Mouse (Mus musculus) frontal cortex, postnatal 25 days (tissue): ENCODE measurements around the gene Rgs8.
A peak's percentile ranks its signal among the peaks of the same experiment; 100 is the strongest.

Source experiments
- DNase-seq, 2 experiments: peaks; one replicate each; pipeline ENCODE4 v3.0.0; 2022; ENCODE audit warnings: low spot score in 2 of 2

The Rgs8 gene

DNA sequence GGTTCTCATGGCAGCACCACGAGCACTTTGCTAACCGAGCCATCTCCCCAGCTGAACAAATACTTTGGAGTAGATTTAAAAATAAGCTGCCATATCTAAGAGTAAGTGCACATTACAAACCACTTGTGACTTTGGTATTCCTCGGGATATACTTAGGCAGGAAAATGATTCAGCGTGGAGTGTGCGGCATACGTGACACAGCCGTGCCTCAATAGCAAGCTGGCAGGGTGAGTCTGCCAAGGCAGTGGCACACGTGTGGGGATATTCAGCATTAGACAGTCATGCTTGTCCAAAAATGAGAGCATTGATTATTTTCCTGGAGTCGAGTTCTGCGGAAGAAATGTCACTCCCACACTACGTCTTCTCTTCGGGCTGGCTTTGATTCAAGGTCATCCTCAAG is 21.1 kb downstream of the Rgs8 start:
- DNase-seq, result no peak

- DNase-seq, result no peak
Measured at GRCm38 (mm10) chr1:153675591-153675990, 22.8 kb downstream of the Rgs8 start.

GRCm38 (mm10) chr1:153677635-153678034 is 24.8 kb downstream of the Rgs8 start:
- DNase-seq, result no peak

DNA sequence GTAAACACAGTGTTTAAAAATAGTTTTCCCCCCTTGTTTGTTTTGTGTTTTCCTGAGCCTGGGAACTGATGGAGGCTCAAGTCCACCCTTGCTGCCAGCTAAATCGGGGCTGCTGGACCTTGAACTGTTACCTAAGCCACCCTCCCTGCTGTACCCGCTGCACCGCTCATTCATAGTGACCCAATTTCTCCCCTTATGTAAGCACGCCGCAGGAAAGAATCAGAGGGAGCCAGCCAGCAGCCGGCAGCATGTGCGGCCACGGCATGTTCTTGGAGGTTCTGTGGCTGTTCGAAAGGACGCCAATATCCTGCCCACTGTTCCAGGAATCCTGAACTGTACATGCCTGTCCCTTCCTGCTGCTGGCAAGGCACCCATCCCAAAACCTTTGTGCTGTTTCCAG is 26.3 kb downstream of the Rgs8 start:
- DNase-seq, result peak in 1 of 2 experiments; percentile 36

DNA sequence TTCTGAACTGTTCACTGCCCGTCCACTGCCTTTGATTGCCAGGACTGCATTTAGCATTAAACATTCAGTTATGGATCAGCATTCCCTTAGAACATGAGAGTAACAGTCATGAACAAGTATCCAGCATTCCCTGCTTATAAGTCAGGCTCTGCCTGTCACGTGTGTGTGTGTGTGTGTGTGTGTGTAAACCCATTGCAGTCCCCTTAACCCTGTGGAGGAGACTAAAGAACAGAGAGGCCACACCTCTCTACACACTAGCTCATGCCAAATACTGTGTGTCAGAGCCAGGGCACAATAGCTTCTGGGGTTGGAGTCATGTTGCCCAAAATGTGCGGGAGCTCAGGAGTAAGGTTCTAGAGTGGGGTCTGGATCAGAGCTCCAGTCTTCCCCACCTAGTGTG is 26.8 kb downstream of the Rgs8 start:
- no peak for DNase-seq

- DNase-seq, result no peak
Measured at GRCm38 (mm10) chr1:153680363-153680762, 27.5 kb downstream of the Rgs8 start.

DNA sequence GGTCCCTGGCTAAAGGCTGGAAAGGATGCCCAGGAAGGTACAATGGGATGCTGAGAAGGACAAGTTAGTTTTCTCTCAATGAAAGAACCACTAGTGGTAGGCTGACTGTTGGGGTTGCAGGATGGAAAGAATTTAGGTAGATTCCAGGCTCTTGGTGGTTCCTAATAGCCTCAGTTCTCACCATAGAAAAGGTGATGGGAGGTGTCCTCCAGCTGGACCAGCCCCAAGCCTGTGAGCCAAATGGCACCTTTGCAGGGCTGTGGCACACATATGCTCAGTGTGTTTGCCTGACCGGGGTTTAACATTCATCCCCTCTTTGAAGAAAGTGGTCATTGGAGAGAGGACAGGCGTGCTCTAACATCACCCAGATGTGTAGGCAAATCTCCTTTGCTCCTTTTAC is 28.2 kb downstream of the Rgs8 start:
- no peak for DNase-seq

- DNase-seq, result no peak
Measured at GRCm38 (mm10) chr1:153683190-153683589, 30.4 kb downstream of the Rgs8 start.

GRCm38 (mm10) chr1:153685630-153686029 is 32.8 kb downstream of the Rgs8 start:
- no peak for DNase-seq

DNA sequence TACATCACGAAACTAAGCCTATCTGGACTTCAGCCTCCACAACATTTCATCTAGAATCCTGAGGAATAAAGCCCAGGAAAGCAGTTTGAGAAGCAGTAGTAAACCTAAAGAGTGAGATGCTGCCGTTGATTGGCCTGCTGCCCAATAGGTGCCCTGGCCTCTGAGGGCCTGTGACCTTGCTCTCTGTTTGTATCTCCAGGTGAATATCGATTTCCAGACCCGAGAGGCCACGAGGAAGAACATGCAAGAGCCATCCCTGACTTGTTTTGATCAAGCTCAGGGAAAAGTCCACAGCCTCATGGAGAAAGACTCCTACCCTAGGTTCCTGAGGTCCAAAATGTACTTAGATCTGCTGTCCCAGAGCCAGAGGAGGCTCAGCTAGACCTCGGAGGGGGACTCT is 39.7 kb downstream of the Rgs8 start:
- no peak for DNase-seq

DNA sequence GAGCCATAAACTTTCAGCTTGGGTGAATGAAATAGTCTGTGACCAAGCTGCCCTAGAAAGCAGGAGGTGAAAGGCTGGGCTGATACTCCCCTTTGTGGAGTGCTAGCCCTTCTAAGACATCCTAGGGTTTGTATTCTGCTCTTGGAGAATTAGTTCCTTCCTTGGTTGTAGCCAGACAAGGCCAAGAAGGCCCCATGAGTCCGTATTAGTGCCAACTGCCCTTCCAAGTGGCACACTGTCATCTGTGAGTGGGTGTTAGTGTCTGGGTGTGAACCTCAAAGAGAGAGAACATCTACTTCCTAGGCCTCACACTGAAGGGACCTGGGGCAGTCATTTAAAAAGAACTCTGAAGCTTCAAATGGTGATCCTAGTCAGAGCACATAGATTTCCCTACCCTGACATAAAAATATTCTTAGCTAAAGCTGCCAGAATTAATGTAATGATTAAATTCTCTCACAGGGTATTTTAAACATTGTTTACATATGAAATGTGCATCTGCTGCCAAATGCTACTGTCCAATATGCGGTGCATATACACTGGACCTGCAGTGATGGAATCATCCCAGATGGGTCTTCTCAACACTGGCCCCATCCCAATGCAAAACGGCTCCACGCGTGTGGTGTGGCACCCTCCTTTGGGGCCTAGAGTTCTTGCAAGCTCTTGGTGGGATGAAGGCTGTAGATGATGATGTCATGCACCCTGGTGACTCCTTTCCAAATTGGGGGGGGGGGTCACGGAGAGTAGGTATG is 41.7 kb downstream of the Rgs8 start:
- DNase-seq, result no peak

DNA sequence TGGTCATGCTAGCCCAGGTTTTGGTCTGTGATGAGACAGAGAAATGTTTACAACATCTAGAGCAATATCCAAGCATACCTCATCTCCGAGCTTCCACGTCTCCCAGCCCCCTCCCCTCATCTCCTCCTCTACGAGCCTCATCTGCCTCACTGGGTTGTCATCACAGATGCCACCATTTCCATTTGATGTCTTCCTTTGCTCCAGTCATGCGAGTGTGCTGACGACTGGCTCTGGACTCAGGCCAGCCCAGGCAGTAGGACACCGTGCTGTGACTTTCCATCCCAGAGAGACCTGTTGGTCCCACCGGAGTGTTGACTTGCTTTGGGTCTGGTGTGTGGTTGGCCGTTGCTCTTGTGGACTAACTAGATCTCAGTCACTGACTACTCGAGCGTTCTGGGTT is 42.6 kb downstream of the Rgs8 start:
- no peak for DNase-seq

- no peak for DNase-seq
Measured at GRCm38 (mm10) chr1:153696093-153696492, 43.3 kb downstream of the Rgs8 start.

- no peak for DNase-seq
Measured at GRCm38 (mm10) chr1:153696541-153696940, 43.7 kb downstream of the Rgs8 start.

DNA sequence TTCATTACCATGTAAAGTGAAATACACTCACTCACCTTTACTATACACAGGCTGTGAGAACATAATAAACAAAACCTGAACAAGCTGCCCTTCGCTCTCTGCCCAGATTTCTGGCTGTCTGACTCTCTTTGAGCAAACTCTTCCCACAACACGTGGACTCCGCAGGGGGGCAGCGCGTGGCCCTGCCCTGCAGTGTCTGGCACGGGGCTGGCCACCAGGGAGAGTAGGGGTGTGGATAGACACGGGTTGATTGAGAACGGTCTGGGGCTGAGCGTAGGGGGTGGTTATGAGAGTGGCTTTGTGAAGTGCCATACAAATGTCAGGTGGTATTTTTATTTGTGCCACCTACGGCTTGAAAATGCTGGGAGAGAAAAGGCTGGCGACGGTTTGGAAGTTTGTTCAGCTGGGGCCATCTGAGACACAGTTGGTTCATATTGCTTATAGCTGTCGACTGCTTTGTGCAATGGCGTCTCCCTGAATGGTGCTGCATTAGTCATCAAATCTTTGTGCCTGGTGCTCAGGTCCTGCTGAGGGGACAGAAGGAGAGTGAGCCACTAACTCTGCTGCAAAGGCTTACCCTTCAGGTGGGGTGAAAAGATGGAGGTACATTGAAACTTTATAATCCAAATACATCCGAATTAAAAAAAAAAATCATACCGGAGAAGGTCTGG is 44.9 kb downstream of the Rgs8 start:
- no peak for DNase-seq

DNA sequence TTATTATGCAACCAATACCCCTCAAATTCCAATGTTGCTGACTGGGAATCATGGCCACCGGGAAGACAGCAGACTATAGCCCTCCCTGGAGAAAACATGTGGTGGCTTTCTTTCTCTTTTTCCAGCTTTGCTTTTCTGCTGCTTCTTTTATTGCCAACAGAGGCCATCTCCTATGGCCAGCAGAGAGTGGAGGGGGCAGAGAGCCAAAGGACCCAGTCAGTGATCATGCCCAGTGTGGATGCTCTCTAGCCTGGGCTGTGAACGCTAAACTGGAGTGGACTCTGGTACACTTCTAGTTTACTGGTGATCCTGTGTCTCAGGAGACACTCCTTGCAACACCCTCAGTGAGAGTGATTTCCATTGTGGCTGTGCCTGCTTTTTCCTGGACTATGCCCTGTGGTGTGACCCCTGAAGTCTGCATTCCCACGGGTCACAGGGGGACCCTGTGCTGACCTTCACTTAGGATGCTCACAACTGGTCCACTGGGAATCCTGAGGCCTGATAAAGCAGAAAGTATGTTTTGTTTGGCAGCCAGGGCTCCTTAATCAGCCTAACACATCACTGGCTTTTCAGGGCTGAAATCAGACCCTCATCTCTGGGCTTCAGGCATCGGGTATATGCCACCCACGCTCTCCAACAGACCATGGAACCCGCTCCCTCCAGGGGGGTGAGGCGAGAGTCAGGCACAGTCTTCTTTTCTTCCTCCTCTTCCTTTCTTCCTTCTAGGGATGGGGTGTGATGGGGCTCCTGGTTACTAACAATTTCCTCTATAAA is 45.7 kb downstream of the Rgs8 start:
- DNase-seq, result no peak

GRCm38 (mm10) chr1:153700448-153701063 is 47.7 kb downstream of the Rgs8 start:
- DNase-seq, result no peak

GRCm38 (mm10) chr1:153701461-153701860 is 48.6 kb downstream of the Rgs8 start:
- DNase-seq, result no peak

- DNase-seq, result no peak
Measured at GRCm38 (mm10) chr1:153702166-153702852, 49.5 kb downstream of the Rgs8 start.

DNA sequence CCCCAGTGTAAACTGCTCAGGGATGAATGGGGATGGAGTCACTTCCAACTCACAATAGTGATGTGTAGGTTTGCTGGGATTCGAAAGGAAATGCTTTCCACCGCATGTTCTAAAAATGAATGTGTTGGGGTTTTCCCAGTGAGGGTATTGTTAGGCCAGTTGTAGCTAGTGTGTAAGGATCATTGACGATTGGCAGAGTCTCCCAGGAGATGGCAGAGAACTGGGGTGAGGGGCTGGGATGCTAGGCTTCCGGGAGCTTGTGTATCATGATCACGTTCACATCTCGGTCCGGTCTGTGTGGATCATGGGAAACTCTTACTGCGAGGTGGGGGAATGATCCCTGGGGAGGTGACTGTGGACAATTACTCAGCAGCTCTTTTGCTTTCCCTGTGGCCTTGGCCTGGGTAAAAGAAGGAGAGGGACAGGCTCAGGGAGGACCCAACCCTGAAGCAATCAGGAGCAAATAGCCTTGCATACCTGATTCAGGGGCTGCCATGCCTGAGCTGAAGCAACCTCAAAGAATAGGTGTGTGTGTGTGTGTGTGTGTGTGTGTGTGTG is 50.1 kb downstream of the Rgs8 start:
- DNase-seq, result no peak

GRCm38 (mm10) chr1:153703445-153703991 is 50.7 kb downstream of the Rgs8 start:
- no peak for DNase-seq
